Mouse (Mus musculus): ENCODE measurements around the gene Mtmr10.
A peak's percentile ranks its signal among the peaks of the same experiment; 100 is the strongest.

The Mtmr10 gene

DNA sequence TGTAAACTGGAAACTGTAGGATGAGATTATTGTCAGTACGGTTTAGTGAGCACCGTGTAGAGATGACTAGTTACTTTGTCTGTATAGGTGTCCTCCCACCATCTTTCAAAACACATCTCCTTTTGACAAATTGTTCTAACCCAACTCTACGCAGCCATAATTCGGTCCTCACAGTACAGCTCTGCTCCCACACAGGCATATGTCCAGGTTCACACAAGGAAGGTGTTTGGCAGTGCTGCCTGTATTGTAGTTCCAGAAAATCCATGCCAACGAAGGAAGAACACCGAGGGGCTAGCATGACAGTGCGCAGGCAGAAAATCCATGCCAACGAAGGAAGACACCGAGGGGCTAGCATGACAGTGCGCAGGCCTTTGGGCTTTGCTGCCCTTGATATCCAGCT is 4.3 kb downstream of the Mtmr10 start:
- no peak for DNase-seq (ENCODE audit: low spot score in 2 of 2)

DNA sequence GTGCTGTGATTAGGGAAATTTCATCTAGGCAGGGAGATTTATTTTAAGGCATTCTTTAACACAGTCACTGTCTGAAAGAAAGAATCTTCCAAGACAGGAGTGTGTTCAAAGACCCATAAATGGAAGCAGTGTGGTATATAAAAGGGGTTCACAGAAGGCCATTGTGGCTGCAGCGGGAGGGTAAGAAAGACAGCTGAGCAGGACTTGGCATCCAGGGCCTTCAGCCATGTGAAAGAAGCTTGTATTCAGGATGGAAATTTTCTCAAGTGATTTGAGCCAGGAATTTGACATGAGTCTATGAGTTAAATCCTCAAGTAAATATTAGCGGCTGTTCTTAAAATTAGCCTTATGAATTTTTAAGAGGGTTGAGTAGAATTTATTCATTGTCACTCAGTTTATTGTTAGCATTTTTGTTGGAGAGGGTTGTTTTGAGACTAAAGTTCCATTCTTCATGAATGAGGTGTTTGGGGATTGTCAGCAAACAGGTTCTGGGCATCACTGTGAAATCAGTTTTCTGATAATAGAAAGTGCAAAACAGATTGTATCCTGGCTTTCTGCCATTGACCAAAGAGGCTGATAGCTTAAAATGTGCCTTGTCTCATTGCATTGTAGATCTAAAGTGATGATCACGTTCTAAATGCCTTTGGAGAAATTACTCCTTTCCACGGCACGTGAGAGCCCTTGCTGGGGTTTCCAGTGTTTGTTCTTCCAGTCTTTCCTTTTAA is 9.0 kb downstream of the Mtmr10 start:
- DNase-seq (ENCODE audit: low spot score in 2 of 2): no peak

DNA sequence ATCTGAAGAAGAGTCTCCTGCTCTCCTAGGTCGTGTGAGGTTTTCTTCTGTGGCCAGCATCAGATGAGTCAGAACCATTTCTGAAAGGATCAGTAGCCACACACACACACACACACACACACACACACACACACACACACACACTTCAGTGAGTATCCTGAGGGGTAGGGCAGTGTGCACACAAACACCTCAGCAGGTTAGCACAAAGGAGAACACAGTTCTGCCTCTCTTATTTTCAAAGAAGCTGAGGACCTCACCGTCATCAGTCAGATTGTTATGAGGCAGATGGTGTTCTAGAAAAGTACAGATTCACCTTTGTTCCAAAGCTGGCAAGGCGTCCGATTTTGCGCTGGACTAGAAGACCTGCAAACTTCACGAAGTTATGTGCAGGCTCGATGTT is 22.8 kb downstream of the Mtmr10 start:
- no peak for DNase-seq (ENCODE audit: low spot score in 2 of 2)

DNA sequence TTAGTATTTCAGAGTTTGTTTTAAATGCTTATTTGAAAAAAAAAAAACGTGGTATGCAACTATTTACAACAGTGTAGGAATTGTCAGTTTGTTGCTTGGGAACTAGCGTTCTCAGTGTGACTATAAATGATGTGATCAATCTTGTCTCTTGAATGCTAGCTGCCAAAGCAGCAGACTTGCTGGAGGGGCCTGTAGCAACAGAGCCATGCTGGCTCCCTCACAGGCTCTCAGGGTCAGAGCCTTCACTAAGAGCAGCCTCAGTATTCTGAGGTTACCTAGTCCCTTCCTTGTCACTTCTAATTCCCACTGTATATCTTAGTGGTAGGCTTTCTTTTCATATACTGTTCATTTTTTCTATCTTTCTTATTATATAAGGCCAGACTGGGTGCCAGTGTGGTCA is 23.3 kb downstream of the Mtmr10 start:
- DNase-seq (ENCODE audit: low spot score in 2 of 2): no peak

DNA sequence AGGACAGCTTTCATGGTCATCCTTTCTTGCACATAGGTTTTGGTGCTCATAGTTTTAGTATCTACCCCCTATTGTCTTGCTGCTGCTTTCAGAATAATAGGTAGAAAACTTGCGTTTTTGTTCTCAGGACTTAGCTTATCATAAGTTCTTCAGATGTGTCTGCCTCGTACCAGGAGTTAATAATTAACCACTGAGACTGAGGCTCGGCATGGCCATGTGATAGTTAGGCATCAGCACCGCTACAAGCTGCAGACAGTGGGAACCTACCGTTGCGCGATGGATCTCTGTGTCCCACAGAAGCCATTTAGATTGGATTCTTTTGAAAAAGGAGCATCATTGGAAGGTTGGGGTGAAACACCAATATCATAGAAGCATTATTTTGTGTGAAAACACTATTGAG is 25.4 kb downstream of the Mtmr10 start:
- DNase-seq (ENCODE audit: low spot score in 2 of 2): no peak

DNA sequence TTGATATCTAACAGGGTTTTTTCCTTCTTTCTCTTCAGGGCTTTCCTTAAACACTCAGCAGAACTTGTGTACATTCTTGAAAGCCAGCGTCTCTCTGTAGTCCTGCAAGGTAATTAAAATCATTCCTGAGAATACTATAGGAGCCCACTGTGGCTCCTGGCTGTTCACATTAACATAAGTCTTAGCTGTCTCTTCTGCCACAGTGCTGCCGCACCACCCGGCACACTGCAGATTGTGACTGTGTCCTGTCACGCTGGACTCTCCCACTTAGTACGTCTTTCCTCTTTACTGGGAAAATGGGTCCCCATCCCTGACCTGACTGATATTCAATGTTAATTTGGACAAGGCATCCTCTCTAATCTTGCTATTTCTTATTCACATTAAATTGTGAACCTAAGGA is 33.7 kb downstream of the Mtmr10 start:
- DNase-seq (ENCODE audit: low spot score in 2 of 2): no peak

DNA sequence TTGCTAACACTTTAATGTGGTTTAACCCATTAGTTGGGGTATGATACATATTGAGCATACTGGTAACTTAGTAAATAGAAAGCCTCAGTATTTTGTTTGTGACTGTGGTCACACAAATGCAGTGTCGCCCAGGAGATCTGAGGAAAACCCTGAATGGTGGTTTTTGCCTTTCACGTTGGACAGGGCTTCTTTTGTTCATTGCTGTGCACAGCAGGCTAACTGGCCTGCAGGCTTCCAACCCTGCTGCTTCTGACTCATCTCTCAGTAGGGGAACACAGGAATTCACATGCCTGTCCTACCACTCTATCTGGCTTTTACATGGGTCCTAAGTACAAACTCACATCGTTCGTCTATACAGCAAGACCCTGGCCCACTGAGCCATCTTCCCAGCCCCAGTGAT is 34.2 kb downstream of the Mtmr10 start:
- no peak for DNase-seq (ENCODE audit: low spot score in 2 of 2)

DNA sequence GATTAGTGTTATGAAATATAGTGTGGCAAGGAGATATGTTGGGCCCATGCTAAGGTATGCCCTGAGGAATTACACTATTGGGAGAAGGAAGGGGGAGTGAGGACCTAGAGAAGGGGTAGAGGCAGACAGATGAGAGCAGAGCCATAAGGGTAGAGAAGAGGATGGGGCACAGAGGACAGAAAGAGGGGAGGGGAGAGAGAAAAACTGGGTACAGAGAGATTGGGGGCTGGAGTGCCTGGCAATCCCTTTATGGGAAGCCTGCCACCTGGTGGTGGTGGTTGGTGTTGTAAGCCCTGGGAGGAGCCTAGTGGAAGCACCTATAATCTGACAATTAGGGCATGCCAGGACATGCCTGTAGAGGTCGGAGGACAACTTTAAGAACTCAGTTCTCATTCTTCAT is 39.4 kb downstream of the Mtmr10 start:
- DNase-seq (ENCODE audit: low spot score in 2 of 2): peak; percentile 31 to 76

DNA sequence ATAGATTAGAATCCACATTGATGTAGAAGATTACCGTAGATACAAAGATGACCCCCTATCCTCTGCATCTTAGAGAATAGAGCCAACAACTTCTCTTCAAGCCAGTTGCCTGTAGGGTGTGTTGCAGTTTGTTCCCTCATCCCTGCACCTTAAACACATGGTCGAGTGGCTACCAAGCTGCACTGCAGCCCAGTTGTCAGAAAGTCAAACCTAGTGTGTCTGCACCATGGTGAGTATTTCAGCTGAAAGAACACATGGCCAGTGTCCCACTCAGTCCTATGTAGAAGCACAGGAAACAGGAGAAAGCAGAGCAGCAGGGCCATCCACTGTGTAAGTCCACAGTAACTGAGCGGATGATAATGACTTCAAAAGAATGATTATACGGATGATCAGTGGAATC is 40.0 kb downstream of the Mtmr10 start:
- no peak for DNase-seq (ENCODE audit: low spot score in 2 of 2)

DNA sequence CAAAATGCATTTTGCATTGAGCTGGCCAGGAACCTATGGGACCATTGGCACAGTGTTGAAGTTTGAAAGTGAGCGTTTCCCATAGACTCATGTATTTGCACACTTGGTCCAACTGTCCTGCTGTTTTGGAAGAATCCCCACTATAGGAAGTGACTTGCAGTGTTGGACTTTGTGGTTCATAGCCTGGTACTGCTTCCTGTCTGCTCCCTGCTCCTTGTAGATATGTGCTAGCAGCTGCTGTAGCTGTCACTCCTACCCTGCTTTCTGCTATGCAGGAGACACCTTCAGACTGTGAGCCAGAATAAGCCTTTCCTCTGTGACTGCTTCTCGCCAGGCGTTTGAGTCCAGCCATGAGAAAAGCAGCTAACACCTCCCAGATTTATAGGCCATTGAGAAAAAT is 43.9 kb downstream of the Mtmr10 start:
- no peak for DNase-seq (ENCODE audit: low spot score in 2 of 2)

DNA sequence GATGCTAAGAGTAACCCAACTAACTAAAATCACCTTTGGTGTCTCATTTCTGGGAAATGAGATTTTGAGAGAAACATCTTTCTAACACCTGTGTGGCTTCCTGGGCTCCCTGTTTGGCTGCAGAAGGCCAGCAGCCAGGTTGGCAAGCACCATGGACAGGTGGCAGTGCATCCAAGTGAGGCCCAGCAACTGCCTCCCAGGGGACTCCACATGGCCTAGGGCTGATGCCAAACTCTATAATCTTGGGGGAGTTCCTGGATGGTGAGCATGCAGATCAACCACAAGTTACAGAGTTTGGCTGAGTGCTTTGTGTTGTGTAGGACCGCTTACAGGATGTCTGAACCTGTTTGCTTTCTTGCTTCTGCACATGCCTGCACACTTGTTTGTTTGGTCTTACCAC is 45.2 kb downstream of the Mtmr10 start:
- DNase-seq (ENCODE audit: low spot score in 2 of 2): no peak

DNA sequence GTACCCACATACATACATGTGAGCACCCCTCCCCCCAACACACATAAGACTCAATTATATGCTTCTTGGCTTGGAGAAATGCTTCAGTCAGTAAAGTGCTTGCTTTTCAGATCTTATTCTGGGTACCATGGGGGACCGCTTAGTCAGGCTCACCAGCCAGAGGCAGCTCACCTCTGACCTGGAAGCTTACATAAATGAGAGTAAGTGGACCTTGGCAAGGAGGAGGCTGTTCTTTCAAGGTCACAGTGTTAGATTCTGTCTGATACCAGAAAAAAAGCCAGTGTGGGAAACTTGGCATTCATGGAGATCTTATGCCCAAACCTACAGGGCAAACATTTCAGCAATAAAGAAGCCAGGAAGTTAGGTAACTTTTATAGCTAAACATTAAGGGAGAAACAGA is 60.4 kb downstream of the Mtmr10 start:
- DNase-seq (ENCODE audit: low spot score in 2 of 2): no peak

DNA sequence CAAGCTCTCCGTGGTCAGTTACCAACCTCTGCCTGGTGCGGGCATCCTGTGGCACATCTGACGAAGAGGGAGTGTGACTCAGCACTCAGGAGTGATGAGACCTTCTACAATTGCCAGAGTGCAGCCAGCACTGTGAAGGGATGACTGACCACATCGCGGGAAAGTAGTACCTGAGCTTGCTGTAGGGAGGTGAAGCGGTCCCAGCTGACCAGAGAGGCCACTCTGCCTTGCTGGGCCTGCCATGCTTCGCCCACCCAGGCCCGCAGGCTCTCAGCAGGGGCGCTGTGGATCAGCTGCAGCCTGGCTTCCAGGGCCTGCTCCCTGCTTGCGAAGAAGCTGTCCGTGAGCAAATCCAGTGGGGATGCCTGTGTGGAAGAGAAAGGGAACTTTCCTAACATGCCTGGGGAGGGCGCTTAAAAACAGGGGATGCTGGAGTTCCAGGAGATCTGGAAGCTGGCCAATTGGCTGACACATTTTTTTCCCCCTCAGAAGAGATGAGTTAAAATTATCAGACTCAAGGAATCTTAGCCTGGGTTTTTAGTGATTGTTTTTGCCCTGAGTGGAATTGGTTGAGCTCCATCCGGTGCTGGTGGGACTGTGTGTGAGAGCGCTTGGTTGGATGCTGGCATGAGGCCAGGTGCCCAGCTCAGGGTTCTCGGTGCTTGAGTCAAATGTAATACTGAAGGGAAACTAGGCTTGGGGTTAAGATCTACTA is 61.9 kb downstream of the Mtmr10 start:
- DNase-seq (ENCODE audit: low spot score in 2 of 2): peak in 1 of 2 experiments; percentile 27

DNA sequence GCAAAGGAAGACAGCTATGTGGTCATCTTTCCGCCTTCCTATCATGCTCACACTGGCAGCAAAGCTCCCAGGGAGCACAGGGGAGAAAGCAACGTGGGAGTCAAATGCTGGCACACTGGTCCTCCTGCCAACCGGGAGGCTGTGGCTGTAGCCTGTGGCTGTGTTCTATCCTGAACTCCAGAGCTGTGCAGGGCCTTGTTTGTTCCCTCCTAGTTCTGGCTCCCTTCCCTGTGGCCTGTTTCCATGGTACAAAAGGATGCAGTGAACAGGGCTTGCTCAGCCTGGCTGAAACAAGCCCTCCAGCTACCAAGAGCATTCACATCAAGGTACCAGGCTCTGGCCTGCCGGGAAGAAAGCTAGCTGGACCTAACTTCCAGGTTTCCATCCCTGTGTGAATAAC is 63.6 kb downstream of the Mtmr10 start:
- DNase-seq (ENCODE audit: low spot score in 2 of 2): peak; percentile 44

DNA sequence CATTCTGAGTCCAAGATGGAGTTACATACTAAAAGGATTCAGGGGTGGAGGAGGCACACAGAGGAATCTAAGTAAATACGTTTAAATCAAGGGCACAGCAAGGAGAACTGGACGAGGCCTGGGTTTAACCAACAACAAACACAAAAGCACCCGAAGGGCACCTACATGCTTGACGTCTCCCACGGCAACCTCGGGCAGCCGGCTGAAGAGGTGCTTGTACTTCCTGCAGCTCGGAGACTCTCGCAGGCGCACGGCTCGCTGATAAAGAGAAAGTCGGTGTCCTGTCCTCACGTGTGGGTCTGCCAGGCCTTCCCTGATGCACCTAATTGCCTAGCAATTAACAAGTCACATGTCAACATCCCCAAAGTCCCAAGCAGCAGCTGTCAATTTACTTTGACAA is 66.8 kb downstream of the Mtmr10 start:
- no peak for DNase-seq (ENCODE audit: low spot score in 2 of 2)

DNA sequence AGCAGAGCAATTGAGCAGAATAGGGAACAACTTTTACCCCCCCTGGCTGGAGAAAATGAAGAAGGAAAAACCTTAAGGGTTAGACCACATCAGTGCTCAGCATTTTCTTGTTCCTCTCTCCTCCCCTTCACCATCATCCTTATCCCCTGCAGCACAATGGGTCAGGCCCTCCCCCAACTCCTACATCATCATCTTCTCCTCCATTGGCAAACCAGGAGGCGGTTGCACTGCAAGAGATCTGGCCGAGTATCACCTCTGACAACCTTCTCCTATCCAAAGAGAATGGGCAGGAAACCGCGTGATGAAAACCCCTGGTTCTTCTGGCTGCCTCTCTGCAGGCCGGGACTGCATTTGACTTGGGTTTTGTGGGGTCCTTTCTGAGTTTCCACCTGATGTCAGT is 69.2 kb downstream of the Mtmr10 start:
- DNase-seq (ENCODE audit: low spot score in 2 of 2): no peak

DNA sequence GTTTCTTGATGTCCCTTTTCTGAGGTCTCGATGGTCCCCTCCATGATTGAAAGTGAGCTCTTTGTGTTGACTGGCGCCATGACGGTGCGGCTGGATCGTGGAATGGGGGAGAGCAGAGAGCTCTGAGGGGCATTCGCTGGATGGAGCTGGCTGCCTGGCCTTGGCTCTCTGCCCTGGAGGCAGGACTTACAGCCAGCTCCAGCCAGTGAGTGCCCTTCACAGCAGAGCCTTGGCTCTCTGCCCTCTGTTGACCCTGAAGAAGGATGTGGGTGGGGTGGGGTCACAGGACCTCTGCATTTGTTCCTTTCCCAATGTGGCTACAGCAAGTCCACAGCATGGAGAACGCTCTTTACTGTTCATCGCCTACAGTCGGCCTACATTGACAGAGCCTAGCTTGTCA is 70.0 kb downstream of the Mtmr10 start:
- peak; percentile 27 to 31 for DNase-seq (ENCODE audit: low spot score in 2 of 2)

DNA sequence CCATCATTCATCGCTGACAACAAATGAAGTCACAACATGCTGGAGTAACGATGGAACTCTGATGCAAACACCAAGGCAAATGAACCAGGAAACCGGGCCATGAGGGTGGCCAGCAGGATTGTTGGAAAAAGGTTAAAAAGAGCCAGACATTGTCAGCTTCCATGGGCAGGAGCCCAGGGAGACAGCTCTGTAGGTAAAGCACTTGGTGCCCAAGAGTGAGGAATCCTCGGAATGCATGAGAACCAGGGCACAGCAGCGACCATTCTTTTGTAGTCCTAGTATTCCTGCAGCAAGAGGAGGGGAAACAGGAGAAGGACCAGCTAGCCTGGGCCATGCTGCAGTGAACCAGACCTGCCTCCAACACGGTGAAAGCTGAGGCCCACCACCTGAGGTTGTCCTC is 71.2 kb downstream of the Mtmr10 start:
- no peak for DNase-seq (ENCODE audit: low spot score in 2 of 2)

DNA sequence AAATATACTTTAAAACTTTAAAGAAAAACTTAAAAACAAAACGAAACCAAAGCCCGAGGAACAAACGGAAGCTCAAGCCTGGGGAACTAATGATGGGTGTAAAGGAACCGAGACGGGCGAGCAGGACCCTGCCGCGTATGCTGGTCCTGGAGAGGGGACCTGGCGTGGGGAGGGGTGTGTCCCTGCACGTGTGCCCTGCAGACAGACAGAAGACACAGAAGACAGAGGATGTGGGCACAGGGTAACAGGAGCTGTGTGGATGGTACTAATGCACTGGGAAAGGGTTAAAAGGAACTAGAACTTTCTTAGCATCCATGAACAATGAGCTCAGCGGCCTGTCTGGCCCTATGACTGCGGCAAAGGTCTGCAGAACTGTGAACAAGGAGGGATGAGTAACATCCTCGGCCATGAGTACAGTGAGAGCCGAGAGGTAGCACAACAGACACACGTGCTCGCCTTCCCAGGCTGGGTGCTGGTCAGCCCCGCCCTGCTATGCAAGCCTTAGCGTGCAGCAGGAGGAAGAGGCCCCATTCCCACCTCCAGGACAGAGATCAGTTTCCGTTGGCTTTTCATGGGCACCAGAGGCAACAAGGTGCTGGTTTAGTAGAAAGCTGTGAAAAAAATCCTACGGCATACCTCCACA is 72.6 kb downstream of the Mtmr10 start:
- DNase-seq (ENCODE audit: low spot score in 2 of 2): no peak

DNA sequence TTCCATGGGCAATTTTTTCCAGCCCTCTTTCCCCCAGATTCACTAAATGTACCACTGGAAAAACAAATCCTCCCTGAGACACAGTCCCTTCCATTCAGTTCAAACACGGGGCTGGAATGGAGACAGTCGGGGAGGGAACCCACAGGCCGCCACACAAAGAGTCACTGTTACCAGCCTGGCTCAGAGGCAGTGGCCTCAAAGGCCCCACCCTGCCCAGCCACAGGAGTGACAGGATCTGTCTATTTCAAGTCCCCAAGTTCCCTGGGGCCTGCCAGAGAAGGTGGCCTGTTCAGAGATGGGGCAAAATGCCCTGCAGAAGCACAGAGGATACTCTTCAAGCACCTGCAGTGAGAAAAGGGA is 73.1 kb downstream of the Mtmr10 start:
- peak; percentile 27 to 31 for DNase-seq (ENCODE audit: low spot score in 2 of 2)

DNA sequence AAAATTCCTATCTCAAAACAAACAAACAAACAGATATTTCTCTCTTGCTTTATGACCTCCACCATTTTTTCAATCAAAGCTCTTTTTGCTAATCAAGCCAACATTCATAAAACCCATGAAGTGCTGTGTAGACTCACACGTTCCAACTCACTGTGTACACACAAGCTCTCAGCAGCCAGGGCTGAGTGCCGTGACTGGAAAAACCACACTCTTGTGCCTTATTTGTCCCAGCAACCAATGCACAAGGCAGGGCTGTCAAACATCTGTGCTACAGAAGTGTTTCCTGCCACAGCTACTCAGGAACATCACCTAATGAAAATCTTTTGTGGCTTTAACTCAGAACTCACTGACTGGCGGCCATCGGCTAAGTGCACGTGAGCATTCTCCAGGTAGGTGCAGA is 78.4 kb downstream of the Mtmr10 start:
- no peak for DNase-seq (ENCODE audit: low spot score in 2 of 2)

DNA sequence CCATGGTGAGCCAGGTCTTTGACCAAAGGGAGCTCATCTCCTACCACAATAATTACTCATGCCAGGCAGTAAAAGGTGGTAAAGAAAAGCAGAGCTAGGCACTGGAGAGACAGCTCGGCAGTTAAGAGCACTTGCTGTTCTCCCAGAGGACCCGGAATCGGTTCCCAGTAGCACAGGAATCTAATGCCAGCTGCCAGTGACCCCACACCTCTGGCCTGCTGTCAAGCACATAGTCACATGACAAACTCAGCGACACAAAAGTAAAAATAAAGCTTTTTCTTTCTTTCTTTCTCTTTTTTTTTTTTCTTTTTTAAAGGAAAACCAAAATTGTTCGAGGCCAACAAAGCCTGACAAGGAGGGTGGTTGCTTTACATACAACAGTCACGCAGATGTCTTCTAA is 82.4 kb downstream of the Mtmr10 start:
- DNase-seq (ENCODE audit: low spot score in 2 of 2): no peak
